Mouse (Mus musculus): ENCODE data around the gene Tgm4.

GRCm38 (mm10) chr9:123111751-123112221, 77.3 kb downstream of the Tgm4 start:
- peak; percentile 21 for TF ChIP-seq CTCF (IDR thresholded peaks at IDR 0.05; ENCODE audit: low read depth)
- no peak for TF ChIP-seq EP300 (optimal IDR thresholded peaks at IDR 0.05)
